Mouse (Mus musculus) intestine, postnatal 0 days (tissue): ENCODE measurements at regions not wholly inside any gene's neighbourhood (a gene's known extent, or its start where the extent isn't known, plus 50 kb on each side); places are given as distances from the start of the nearest gene placed in this dataset.

Experiments used
- ATAC-seq: fragments of 200-750 bp; cut with Nextera tagmentation; 2 replicates; pipeline ENCODE4 v1.8.0; 2017; ENCODE audit warnings: mild to moderate bottlenecking, moderate TSS enrichment, moderate library complexity
- H3K27ac ChIP-seq: fragments of 300-500 bp; sonication (generic); 2 replicates; pipeline ENCODE4 v1.5.1; 2014; ENCODE audit warnings: mild to moderate bottlenecking, low read depth, low read length, moderate library complexity
- H3K27me3 ChIP-seq: fragments of 300-500 bp; sonication (generic); replicated peaks from 2 replicates; pipeline ENCODE4 v1.6.1; 2014; ENCODE audit warnings: low read length, mixed read lengths; ENCODE audit not compliant: control insufficient read depth, insufficient read depth
- H3K36me3 ChIP-seq: fragments of 300-500 bp; sonication (generic); 2 replicates; pipeline ENCODE4 v1.6.1; 2014; ENCODE audit warnings: mild to moderate bottlenecking, moderate library complexity; ENCODE audit not compliant: control insufficient read depth, insufficient read depth
- H3K4me1 ChIP-seq: fragments of 300-500 bp; sonication (generic); replicated peaks from 2 replicates; pipeline ENCODE4 v1.6.1; 2014; ENCODE audit warnings: antibody characterized with exemption, low read length, mixed read lengths; ENCODE audit not compliant: control insufficient read depth, insufficient read depth
- H3K4me2 ChIP-seq: fragments of 300-500 bp; sonication (generic); replicated peaks from 2 replicates; pipeline ENCODE4 v1.6.1; 2014; ENCODE audit warnings: low read depth, mild to moderate bottlenecking, moderate library complexity
- H3K4me3 ChIP-seq: fragments of 300-500 bp; sonication (generic); 2 replicates; pipeline ENCODE4 v1.5.1; 2014; ENCODE audit warnings: low read depth, low read length
- H3K9ac ChIP-seq: fragments of 300-500 bp; sonication (generic); 2 replicates; pipeline ENCODE4 v1.6.1; 2014; ENCODE audit warnings: mild to moderate bottlenecking, low read depth, low read length
- H3K9me3 ChIP-seq: fragments of 300-500 bp; sonication (generic); 2 replicates; pipeline ENCODE4 v1.6.1; 2016; ENCODE audit warnings: mixed run types; ENCODE audit not compliant: control insufficient read depth
- CTCF ChIP-seq: sonication (generic); IDR thresholded peaks from 2 replicates; pipeline ENCODE4 v1.5.1; 2016; ENCODE audit warnings: low read depth, mild to moderate bottlenecking, control low read depth, antibody characterized with exemption, moderate library complexity
- WGBS: fragments of 180-500 bp; shearing (Covaris S2); extraction: QIAGEN DNeasy Blood & Tissue Kit; methylation state at CpG from one replicate; pipeline ENCODE4 v1.1.7; 2014; 5-methylcytosine and 5-hydroxymethylcytosine counted together

GRCm38 (mm10) chr13:35482340-35482739 lies 177.3 kb upstream of the Cdyl start:
- whole genome bisulfite sequencing = 73% methylated on average over 4 of the region's 4 CpGs
- no peak for ATAC-seq
- no peak for TF ChIP-seq CTCF
- no peaks in the 10 kb centered on the region for H3K27me3 ChIP-seq
- no peaks in the 10 kb centered on the region for H3K9me3 ChIP-seq
- no peaks in the 10 kb centered on the region for H3K4me1 ChIP-seq
- H3K4me3 ChIP-seq = no peak overlapping the region
- H3K9ac ChIP-seq = no peak overlapping the region
- H3K36me3 ChIP-seq = no peaks in the 10 kb centered on the region
- no peak overlapping the region for H3K27ac ChIP-seq
- no peak overlapping the region for H3K4me2 ChIP-seq

- Histone ChIP-seq H3K4me3 (no peak overlapping the region), H3K4me1 (no peaks in the 10 kb centered on the region), H3K4me2 (no peak overlapping the region), H3K27me3 (no peaks in the 10 kb centered on the region), H3K36me3 (no peaks in the 10 kb centered on the region), H3K27ac (no peak overlapping the region), H3K9me3 (no peaks in the 10 kb centered on the region), H3K9ac (no peak overlapping the region)
- WGBS = 84% methylated on average over 4 of the region's 4 CpGs
- ATAC-seq = no peak
- TF ChIP-seq CTCF = no peak
Observed at GRCm38 (mm10) chr13:35486125-35486524, 173.5 kb upstream of the Cdyl start.

- Histone ChIP-seq H3K4me2 (no peak overlapping the region), H3K4me1 (no peaks in the 10 kb centered on the region), H3K9me3 (no peaks in the 10 kb centered on the region), H3K4me3 (no peak overlapping the region), H3K27ac (no peak overlapping the region), H3K9ac (no peak overlapping the region), H3K27me3 (no peaks in the 10 kb centered on the region), H3K36me3 (no peaks in the 10 kb centered on the region)
- TF ChIP-seq CTCF = no peak
- no peak for ATAC-seq
- WGBS = 93% methylated on average over 2 of the region's 2 CpGs
Observed at GRCm38 (mm10) chr13:35499776-35500175, 159.9 kb upstream of the Cdyl start.

GRCm38 (mm10) chr13:35500891-35501290 lies 158.7 kb upstream of the Cdyl start:
- no peaks in the 10 kb centered on the region for H3K9me3 ChIP-seq
- no peak overlapping the region for H3K4me2 ChIP-seq
- H3K36me3 ChIP-seq = no peaks in the 10 kb centered on the region
- no peak for TF ChIP-seq CTCF
- no peaks in the 10 kb centered on the region for H3K27me3 ChIP-seq
- H3K4me1 ChIP-seq = no peaks in the 10 kb centered on the region
- H3K4me3 ChIP-seq = no peak overlapping the region
- ATAC-seq = no peak
- 52% methylated on average over 5 of the region's 5 CpGs for WGBS
- no peak overlapping the region for H3K27ac ChIP-seq
- H3K9ac ChIP-seq = no peak overlapping the region

GRCm38 (mm10) chr13:35501351-35502146 lies 158.1 kb upstream of the Cdyl start:
- 60% methylated on average over 11 of the region's 11 CpGs for WGBS
- no peak for ATAC-seq
- TF ChIP-seq CTCF = no peak

GRCm38 (mm10) chr13:35502147-35502522 lies 157.5 kb upstream of the Cdyl start:
- Histone ChIP-seq H3K36me3 (no peaks in the 10 kb centered on the region), H3K4me2 (no peak overlapping the region), H3K4me1 (no peaks in the 10 kb centered on the region), H3K9me3 (no peaks in the 10 kb centered on the region), H3K27ac (no peak overlapping the region), H3K27me3 (no peaks in the 10 kb centered on the region), H3K9ac (no peak overlapping the region), H3K4me3 (no peak overlapping the region)
- ATAC-seq = no peak
- WGBS = 48% methylated on average over 5 of the region's 5 CpGs
- TF ChIP-seq CTCF = no peak

More at GRCm38 (mm10) chr13:35501351-35502146, 158.1 kb upstream of the Cdyl start:
- H3K4me2 ChIP-seq = no peak overlapping the region
- no peaks in the 10 kb centered on the region for H3K4me1 ChIP-seq
- H3K36me3 ChIP-seq = no peaks in the 10 kb centered on the region
- no peaks in the 10 kb centered on the region for H3K27me3 ChIP-seq
- H3K9ac ChIP-seq = no peak overlapping the region
- H3K4me3 ChIP-seq = no peak overlapping the region
- H3K27ac ChIP-seq = no peak overlapping the region
- H3K9me3 ChIP-seq = no peaks in the 10 kb centered on the region
